Mouse (Mus musculus): ENCODE measurements at regions not wholly inside any gene's neighbourhood (a gene's known extent, or its start where the extent isn't known, plus 50 kb on each side); places are given as distances from the start of the nearest gene placed in this dataset.

- no peak for DNase-seq
Observed at GRCm38 (mm10) chr14:9338220-9338619, 672.2 kb upstream of the 4930452B06Rik start.

GRCm38 (mm10) chr14:9337107-9337506 is 671.1 kb upstream of the 4930452B06Rik start:
- no peak for DNase-seq

DNA sequence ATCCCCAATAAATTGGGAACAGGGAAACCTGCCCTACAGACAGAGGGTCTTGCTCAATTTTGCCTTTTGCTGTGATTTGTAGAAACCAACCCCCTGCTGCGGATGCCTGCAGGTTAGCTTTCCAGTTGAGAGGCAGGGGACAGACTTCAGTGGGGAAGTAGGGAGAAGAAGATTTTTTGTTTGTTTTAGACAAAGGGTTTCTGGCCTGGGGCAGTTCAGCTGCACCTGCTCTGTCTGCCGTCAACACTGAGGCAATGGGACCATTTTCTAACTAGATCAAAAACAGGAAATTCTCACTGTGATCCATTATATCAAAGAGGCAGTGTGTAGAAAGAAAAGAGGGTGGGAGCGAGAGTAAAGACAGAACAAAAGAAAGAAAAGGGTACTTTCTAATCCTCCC is 665.6 kb upstream of the 4930452B06Rik start:
- DNase-seq: no peak

DNA sequence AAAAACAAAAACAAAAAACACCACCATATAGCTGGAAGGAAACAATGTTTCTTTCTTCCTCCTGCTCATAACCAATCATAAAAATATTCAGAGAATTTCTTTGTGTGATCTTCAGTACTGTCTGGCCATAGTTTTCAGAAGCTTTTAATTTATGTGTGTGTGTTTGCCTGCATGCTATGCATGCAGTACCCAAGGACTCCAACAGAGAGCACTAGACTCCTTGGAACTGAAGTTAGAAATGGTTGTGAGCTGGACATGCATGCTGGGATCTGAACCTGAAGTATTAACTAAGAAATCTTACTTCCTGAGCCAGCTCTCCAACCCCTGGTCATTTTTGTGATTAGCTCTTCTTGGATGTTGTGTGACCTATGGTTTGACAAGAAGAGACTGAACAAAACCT is 664.7 kb upstream of the 4930452B06Rik start:
- DNase-seq: no peak

GRCm38 (mm10) chr14:9329839-9330485 is 663.9 kb upstream of the 4930452B06Rik start:
- DNase-seq: no peak

DNA sequence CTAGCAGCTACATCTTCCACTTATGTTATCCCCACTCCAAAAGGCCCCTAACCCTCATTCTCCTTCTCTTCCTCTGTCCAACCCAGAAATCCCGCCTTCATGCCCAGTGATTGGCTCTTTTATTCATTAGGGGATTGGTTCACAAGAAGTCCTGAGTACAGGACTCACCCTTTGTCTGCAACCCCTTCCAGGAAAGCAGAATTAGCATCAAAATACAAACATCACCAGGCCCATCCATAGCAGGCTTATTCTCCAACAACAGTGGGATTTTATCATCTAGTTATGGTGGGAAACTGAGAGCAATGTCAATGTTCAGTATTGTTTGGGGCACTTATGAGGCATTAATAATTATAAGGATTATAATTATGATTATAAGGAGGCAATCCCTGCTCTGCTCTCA is 661.3 kb upstream of the 4930452B06Rik start:
- no peak for DNase-seq

GRCm38 (mm10) chr14:9319842-9320241 is 653.8 kb upstream of the 4930452B06Rik start:
- no peak for DNase-seq

GRCm38 (mm10) chr14:9318796-9319465 is 652.9 kb upstream of the 4930452B06Rik start:
- no peak for DNase-seq

GRCm38 (mm10) chr14:9315224-9315623 is 649.2 kb upstream of the 4930452B06Rik start:
- no peak for DNase-seq

DNA sequence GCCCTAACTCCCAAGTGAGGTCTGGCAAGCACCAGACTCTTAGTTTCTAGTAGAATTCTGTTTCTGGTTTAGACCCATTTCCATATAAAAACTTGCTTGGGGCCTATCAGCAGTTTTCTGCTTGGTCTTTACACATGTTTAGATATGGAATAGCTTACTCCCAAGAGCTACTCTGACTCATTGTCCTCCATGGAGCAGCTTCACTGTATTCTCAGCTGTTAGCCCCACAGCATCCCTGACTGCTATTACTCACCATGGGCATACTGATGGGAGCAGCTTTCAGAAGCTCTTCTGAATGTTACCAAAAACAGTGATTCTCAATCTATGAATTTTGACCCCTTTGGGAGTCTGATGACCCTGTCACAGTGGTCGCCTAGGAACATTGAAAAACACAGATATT is 630.1 kb upstream of the 4930452B06Rik start:
- no peak for DNase-seq

- DNase-seq: no peak
Observed at GRCm38 (mm10) chr14:9294555-9294954, 628.5 kb upstream of the 4930452B06Rik start.

GRCm38 (mm10) chr14:9288103-9288502 is 622.1 kb upstream of the 4930452B06Rik start:
- no peak for DNase-seq

GRCm38 (mm10) chr14:9285606-9286002 is 619.6 kb upstream of the 4930452B06Rik start:
- DNase-seq: no peak

DNA sequence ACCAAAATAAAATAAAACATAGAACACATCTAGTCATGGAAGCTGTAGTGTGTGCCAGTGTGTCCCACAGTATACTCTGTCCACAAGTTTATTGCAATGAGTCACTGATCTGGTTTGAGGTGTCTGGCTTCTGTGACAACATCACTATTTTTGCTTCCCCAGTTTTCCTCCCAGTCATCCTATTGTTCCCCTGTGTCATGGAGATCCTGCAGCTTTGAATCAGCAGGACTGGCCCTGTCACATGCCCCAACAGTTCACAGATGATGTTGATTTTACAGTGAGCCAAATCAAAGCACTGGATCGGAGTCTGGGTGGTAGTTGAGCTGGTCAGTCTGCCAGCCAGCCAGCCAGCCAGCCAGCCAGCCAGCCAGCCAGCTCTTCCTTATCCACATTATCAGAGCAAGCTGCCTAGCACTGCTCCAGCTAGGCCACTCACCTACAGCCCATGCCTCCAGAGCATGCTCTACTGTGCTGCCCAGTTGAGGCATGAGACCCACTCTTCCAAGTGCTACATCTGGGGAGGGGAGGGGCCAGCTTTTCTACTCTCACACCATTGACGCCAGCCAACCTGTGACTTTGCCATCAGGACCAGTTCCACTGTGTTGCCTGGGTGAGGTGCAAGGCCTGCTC is 619.1 kb upstream of the 4930452B06Rik start:
- DNase-seq: no peak

- no peak for DNase-seq
Observed at GRCm38 (mm10) chr14:9267282-9268091, 601.4 kb upstream of the 4930452B06Rik start.

- DNase-seq: no peak
Observed at GRCm38 (mm10) chr14:9252017-9252416, 586.0 kb upstream of the 4930452B06Rik start.

GRCm38 (mm10) chr14:9245266-9245665 is 579.2 kb upstream of the 4930452B06Rik start:
- DNase-seq: no peak

- DNase-seq: no peak
Observed at GRCm38 (mm10) chr14:9243336-9243735, 577.3 kb upstream of the 4930452B06Rik start.

DNA sequence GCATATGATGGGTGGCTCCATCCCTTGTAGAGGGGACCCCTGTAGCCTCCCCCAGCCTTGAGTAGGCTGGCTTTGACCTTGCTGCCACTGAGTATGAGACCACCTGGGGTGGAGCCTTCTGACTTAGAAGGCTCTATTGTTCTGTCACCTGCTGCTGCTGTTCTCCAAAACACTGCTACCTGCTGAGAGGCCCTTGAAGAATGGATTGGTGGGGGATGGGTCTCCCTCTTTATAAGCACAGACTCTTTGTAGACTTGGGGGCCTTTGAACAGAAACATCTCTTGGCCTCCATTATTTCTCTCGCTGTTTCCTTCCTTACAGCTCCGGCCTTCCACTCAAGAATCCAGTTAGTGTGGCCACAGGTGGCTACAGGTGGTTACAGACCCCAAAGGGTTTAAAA is 576.1 kb upstream of the 4930452B06Rik start:
- no peak for DNase-seq

- no peak for DNase-seq
Observed at GRCm38 (mm10) chr14:9227670-9228069, 561.6 kb upstream of the 4930452B06Rik start.

DNA sequence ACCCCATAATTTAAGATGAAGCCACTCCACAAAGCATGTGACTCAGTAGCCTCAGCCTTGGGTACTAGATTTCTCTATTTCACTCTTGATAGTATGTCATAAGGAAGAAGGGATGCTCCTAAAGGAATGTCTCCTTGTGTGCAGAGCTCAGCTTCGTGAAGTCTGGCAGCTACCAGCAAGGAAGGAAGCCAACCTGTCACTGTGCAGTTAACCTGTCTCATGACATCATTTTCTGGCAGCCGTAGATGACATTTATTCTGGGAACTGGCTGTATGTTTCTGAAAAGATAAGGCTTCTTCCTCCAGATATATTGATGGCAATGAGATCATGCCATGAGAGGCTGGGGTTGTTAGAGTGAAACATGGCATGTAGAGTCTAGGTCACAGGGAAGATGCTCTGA is 534.2 kb upstream of the 4930452B06Rik start:
- no peak for DNase-seq

DNA sequence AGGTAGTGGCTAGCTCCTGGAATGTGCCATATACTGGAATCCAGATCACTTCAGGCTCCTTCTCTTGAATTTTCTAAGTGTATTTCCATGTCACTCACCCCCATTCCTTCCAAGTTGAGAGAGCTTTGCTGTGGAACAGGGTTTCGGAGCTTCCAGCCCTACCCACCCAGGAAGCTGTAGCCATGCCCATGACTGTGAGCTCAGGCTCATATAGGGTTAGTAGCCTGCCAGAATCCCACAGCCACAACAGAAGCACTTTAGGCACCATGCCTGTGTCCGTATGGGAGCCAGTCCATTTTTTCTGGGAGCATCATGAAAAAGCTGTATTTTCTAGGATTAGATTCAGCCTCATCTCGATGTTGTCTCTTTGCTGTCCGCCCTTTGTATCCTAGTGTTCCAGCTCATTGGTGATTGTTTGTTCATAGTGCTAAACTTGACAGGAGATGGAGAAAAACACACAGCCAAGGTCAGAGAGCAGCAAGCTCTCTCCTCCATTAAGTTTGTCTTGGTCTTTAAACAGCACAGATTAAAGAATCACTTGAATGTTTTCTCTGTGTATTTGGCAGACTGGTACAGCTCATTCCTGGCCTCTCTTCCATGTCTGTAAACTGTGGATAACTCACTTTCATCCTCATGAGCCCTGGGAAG is 526.2 kb upstream of the 4930452B06Rik start:
- no peak for DNase-seq

DNA sequence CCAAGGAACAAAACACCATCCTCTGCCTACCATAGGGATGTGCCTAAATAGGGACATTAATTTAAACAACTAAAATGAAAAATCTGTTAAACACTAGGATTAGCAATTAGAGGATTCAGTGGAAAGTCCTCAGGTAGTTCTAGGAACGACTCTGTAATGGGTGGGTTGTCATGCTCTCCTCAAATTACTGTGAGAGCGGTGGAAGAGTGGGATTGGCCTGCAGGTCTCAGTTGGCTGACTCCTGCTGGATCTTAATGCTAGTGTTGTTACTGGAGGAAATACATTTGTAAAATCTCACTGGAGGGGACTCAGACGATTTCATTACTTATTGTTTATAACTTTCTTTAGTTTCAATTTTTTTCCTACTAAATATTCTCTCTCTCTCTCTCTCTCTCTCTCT is 525.6 kb upstream of the 4930452B06Rik start:
- no peak for DNase-seq

Data from cerebellum, adult 8-10 months (tissue).